ENCODE assay signal across 7 mouse cellular contexts in the genomic region with DNA sequence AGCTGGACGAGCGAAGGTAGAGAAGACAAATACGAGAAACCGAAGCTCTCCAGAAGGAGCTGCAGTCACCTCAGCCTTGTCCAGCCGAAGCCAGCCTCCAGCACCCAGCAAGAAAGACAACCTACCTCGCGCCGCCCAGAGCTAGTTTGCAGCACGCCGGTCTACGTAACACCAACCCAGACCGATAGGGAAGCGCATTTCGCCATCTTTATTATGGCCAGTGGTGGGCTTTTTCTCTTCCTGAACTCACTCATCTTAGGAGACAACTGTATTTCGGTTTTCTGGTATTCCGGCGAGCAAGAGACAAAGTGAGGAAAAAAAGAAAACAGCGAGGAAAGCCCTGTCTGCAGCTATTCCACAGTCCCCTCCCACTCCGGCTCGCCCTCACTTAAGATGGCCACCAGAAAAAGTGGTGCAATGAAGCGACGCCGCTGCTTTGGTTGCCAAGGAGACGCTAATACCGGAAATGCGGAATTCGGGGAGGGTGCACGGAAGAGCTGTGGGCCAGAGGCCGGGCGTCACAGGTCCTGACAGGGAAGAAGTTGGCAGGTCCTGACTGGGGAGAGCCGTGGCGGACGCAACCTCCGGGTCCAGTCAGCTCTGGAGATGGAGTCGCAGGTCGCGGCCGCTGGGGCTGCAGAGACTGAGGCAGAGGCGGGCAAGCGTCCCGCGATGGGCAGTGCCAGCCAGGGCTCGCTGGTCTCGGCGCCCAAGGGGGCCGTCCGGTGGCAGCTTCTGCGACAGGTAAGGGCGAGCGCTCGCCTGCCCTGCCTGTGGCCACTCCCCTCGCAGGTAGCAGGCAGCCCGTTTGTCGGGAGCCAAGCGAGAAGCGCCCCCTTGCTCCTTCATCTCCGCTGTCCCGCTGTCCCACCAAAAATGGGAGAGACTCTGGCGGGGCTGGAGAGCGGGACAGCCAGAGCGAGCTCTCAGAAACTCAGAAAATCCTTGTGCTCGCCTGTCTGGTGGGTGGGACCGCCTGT. TPM values are rescaled to one million over a fixed set of nuclear protein-coding genes. Genes with fewer than 3 reads are reported as not detected.
DNase-seq lines count a peak whose midpoint lies in the region; ATAC-seq lines count a peak whose summit lies in the region.

A gene (minus strand): TSS at position 122 of the 980 bp plus-strand sequence.
A gene (plus strand): TSS at position 433 of the 980 bp plus-strand sequence.

- H3K27ac ChIP-seq in intestine, embryonic 16.5 days (ENCODE audit: low read length): peak within 1 kb of the TSS; percentile 90
- H3K27ac ChIP-seq in midbrain, embryonic 11.5 days (ENCODE audit: low read depth, low read length): peak within 1 kb of the TSS; percentile 61

- intact Hi-C loops in left cerebral cortex, postnatal 36 days (cut with DNase I): loop anchor here (2.0 kb wide), 1 partner anchor 132 kb away; no protein-coding TSS in a partner anchor

- peak; percentile 99 for ATAC-seq in intestine, embryonic 16.5 days
- ATAC-seq in midbrain, embryonic 11.5 days (ENCODE audit: low FRiP score): peak; percentile 98

- no peaks in the 10 kb centered on the region for H3K36me3 ChIP-seq in intestine, embryonic 16.5 days (ENCODE audit: control insufficient read depth, insufficient read depth, low read length)
- no peaks in the 10 kb centered on the region for H3K36me3 ChIP-seq in midbrain, embryonic 11.5 days (ENCODE audit: control insufficient read depth, insufficient read depth, low read length)

- peak; percentile 96 for DNase-seq in adrenal gland, adult 8-10 months
- peak; percentile 96 for DNase-seq in embryo, embryonic 9.5 days (ENCODE audit: extremely low spot score)
- peak; percentile 85 to 94 for DNase-seq in gastrocnemius, postnatal 4 days (ENCODE audit: low spot score in 2 of 2)
- DNase-seq in left cerebral cortex, postnatal 36 days (ENCODE audit: low spot score in 2 of 2): peak; percentile 94 to 95
- DNase-seq in midbrain, embryonic 11.5 days (ENCODE audit: low spot score, missing footprints): peak; percentile 100
- peak; percentile 96 for DNase-seq in skeletal muscle tissue, adult 2 months (ENCODE audit: low read depth, low spot score)

- H3K4me1 ChIP-seq in intestine, embryonic 16.5 days (ENCODE audit: control insufficient read depth, insufficient read depth, low read length): peaks cover 7% of the 10 kb centered on the region
- peaks cover 11% of the 10 kb centered on the region for H3K4me1 ChIP-seq in midbrain, embryonic 11.5 days (ENCODE audit: control insufficient read depth, insufficient read depth, low read length)

- H3K9me3 ChIP-seq in intestine, embryonic 16.5 days (ENCODE audit: control insufficient read depth, low read length): no peaks in the 10 kb centered on the region
- H3K9me3 ChIP-seq in midbrain, embryonic 11.5 days (ENCODE audit: control insufficient read depth, low read length): no peaks in the 10 kb centered on the region

- under 1% methylated on average over 63 of the region's 63 CpGs for WGBS in intestine, embryonic 16.5 days
- under 1% methylated on average over 63 of the region's 63 CpGs for WGBS in midbrain, embryonic 11.5 days

- peak within 1 kb of the TSS; percentile 85 for H3K4me2 ChIP-seq in intestine, embryonic 16.5 days (ENCODE audit: low read depth, low read length)
- H3K4me2 ChIP-seq in midbrain, embryonic 11.5 days: peak within 1 kb of the TSS; percentile 82

- H3K4me3 ChIP-seq in intestine, embryonic 16.5 days (ENCODE audit: low read length): peak within 1 kb of the TSS; percentile 95
- H3K4me3 ChIP-seq in midbrain, embryonic 11.5 days (ENCODE audit: low read depth, low read length): peak within 1 kb of the TSS; percentile 80

- no peaks in the 10 kb centered on the region for H3K27me3 ChIP-seq in intestine, embryonic 16.5 days (replicated peaks; ENCODE audit: control insufficient read depth, insufficient read depth, low read length)
- H3K27me3 ChIP-seq in midbrain, embryonic 11.5 days (ENCODE audit: control insufficient read depth, insufficient read depth, low read length): no peaks in the 10 kb centered on the region

- H3K9ac ChIP-seq in intestine, embryonic 16.5 days (ENCODE audit: low read depth, low read length): peak within 1 kb of the TSS; percentile 89
- peak within 1 kb of the TSS; percentile 68 for H3K9ac ChIP-seq in midbrain, embryonic 11.5 days (ENCODE audit: low read length)

RNA-seq across cellular contexts. Expression of the first gene that starts in this region (rescaled TPM):
- total RNA-seq in adrenal gland, adult 8-10 months (2022): 10 to 100 TPM; 42.9 to 59.3 (median 51.7) TPM
- total RNA-seq in gastrocnemius, postnatal 4 days (2021): 100 to 1,000 TPM; 179 to 185 TPM
- polyA plus RNA-seq in intestine, embryonic 16.5 days (2015; fragmentation: Nextera tagmentation; extraction: Ambion mirVana): 26.4 and 29.8 TPM in 2 replicates
- total RNA-seq in left cerebral cortex, postnatal 36 days (2021): 100 to 1,000 TPM; 358 to 385 TPM
- polyA plus RNA-seq in midbrain, embryonic 11.5 days (2014; fragmentation: Nextera tagmentation; extraction: Ambion mirVana): 60.0 and 61.7 TPM in 2 replicates

RNA-seq across cellular contexts. Expression of the second gene that starts in this region (rescaled TPM):
- 10 to 100 TPM in 2 of 4 experiments, 1 to 10 TPM in 2; 8.1 to 13.6 (median 10.7) TPM for total RNA-seq in adrenal gland, adult 8-10 months (2022)
- total RNA-seq in gastrocnemius, postnatal 4 days (2021): 1 to 10 TPM; 4.8 to 5.2 TPM
- 15.3 and 16.4 TPM in 2 replicates for polyA plus RNA-seq in intestine, embryonic 16.5 days (2015; fragmentation: Nextera tagmentation; extraction: Ambion mirVana)
- total RNA-seq in left cerebral cortex, postnatal 36 days (2021): 1 to 10 TPM; 9.5 to 10.0 TPM
- polyA plus RNA-seq in midbrain, embryonic 11.5 days (2014; fragmentation: Nextera tagmentation; extraction: Ambion mirVana): 14.9 and 17.0 TPM in 2 replicates

Comparison
In these comparisons a context has a peak if more than half of its experiments do, and no peak if none do; other contexts are left out.
1. Peak in every context shown above with its lines: DNase-seq, ATAC-seq, H3K4me3 ChIP-seq and H3K27ac ChIP-seq.